Mouse (Mus musculus) midbrain, embryonic 12.5 days (tissue): ENCODE measurements around the gene Trib3. TPM values are rescaled to one million over a fixed set of nuclear protein-coding genes. Genes with fewer than 3 reads are reported as not detected.
"Not testable (repeated sequence)": the region's sequence is repeated elsewhere in the genome, so short reads cannot be mapped to it uniquely, and the experiment has no call there.

Source experiments
- ATAC-seq: fragments of 200-750 bp; cut with Nextera tagmentation; 2 replicates; pipeline ENCODE4 v1.8.0; 2017; ENCODE audit warnings: low read depth, moderate TSS enrichment, moderate library complexity; ENCODE audit not compliant: low FRiP score
- H3K27ac ChIP-seq: fragments of 300-500 bp; sonication (generic); replicated peaks from 2 replicates; pipeline ENCODE4 v1.5.1; 2016; ENCODE audit warnings: mild to moderate bottlenecking
- H3K27me3 ChIP-seq: fragments of 300-500 bp; sonication (generic); 2 replicates; pipeline ENCODE4 v1.6.1; 2016; ENCODE audit warnings: mild to moderate bottlenecking
- H3K36me3 ChIP-seq: fragments of 300-500 bp; sonication (generic); 2 replicates; pipeline ENCODE4 v1.6.1; 2016
- H3K4me1 ChIP-seq: fragments of 300-500 bp; sonication (generic); 2 replicates; pipeline ENCODE4 v1.6.1; 2016
- H3K4me2 ChIP-seq: fragments of 300-500 bp; sonication (generic); replicated peaks from 2 replicates; pipeline ENCODE4 v1.6.1; 2016; ENCODE audit warnings: mild to moderate bottlenecking, moderate library complexity
- H3K4me3 ChIP-seq: fragments of 300-500 bp; sonication (generic); 2 replicates; pipeline ENCODE4 v1.5.1; 2016; ENCODE audit warnings: mild to moderate bottlenecking
- H3K9ac ChIP-seq: fragments of 300-500 bp; sonication (generic); replicated peaks from 2 replicates; pipeline ENCODE4 v1.6.1; 2016; ENCODE audit warnings: mild to moderate bottlenecking, moderate library complexity
- H3K9me3 ChIP-seq: fragments of 300-500 bp; sonication (generic); 2 replicates; pipeline ENCODE4 v1.6.1; 2016; ENCODE audit warnings: mild to moderate bottlenecking
- WGBS: fragments of 180-500 bp; shearing (Covaris S2); methylation state at CpG from one replicate; pipeline ENCODE4 v1.1.7; 2016; 5-methylcytosine and 5-hydroxymethylcytosine counted together
- polyA plus RNA-seq: library from polyadenylated mRNA; unstranded; fragments of >200 nt; fragmentation: Nextera tagmentation; extraction: Ambion mirVana; gene quantifications from 2 replicates; pipeline ENCODE4 v1.2.1, GENCODE M21; 2016

The Trib3 gene
- polyA plus RNA-seq, 1 experiment from 2014 or later, result 2.5 TPM

DNA sequence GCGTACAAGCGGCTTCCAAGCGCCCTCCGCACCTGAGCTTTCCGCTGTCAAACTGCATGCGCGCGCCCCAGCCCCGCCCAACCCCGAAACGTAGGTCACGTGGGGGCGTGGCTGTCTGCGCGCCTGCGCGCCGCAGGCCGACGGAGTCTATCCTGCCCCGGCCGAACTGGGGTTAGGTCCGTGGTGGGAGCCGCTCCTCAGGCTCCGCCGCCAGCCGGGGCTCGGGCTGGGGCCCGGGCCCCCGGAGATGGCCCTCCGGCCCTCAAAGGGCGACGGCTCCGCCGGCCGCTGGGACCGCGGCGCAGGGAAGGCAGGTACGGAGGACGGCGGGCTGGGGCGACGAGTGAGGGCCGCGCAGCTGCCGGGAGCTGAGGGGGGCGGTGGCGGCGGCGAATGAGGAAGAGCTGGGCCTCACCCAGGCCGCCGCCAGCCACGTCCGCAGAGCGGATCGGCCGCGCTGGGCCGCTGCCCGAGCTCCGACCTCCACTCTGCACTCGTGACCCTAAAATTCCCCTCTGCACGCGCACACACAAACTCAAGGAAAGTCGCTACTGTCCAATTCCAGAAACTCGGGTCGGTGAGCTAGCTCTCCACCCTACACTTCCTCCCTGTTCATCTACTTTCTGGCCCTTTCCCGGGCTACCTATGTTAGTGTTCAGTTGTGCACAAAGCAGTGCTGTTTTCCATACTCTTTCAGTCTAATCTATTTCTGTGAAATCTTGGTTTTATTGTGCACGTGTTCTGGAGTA lies 49.9 kb downstream of the Trib3 start, which contains the start of gene Tbc1d20:
TSS of gene Tbc1d20 (plus strand) at position 102 of the 749 bp plus-strand sequence.
- peak within 1 kb of the TSS; percentile 87 for H3K27ac ChIP-seq
- H3K4me2 ChIP-seq, result peak within 1 kb of the TSS; percentile 86
- H3K36me3 ChIP-seq, result 0 out of 2 replicates have a peak, but pooled peaks cover 5% of the 10 kb centered on the region
- H3K4me1 ChIP-seq, result peaks cover 20% of the 10 kb centered on the region
- H3K27me3 ChIP-seq, result no peaks in the 10 kb centered on the region
- no peaks in the 10 kb centered on the region for H3K9me3 ChIP-seq
- H3K9ac ChIP-seq, result peak within 1 kb of the TSS; percentile 95
- peak; percentile 99 for ATAC-seq
- WGBS, result under 1% methylated on average over 48 of the region's 70 CpGs
- H3K4me3 ChIP-seq, result peak within 1 kb of the TSS; percentile 97

DNA sequence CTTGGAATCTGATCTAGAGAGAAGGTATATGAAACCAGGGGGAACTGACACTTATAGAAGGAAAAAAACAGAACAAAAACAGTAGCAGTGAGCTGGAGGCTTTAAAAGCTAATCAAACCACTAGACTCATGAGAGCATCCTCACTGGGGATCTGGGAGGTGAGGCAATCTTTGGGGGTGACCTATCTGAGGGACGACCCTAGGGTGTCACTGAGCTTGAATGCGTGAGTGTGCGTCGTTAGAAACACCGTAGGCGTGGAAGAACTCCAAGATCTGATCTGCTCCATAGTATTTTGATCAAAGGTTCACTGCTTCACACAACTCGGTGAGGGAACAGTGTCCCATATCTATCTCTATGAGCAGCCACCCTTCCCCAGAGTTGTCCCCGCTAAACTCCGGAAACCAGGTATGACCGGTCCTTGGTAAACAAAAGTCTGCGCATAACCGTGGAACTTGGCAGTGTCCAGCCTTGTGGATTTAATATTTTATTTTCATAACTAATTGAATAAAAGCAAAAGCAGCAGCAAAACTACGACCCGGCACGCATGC lies 50.6 kb downstream of the Trib3 start:
- H3K27me3 ChIP-seq, result no peaks in the 10 kb centered on the region
- peak; percentile 77 for ATAC-seq
- peak overlapping the region; percentile 86 for H3K4me2 ChIP-seq
- H3K4me1 ChIP-seq, result peaks cover 20% of the 10 kb centered on the region
- peak overlapping the region; percentile 95; the same call in 1 of the 2 replicates for H3K9ac ChIP-seq
- 2% methylated on average over 15 of the region's 15 CpGs for WGBS
- 0 out of 2 replicates have a peak, but pooled peaks cover 5% of the 10 kb centered on the region for H3K36me3 ChIP-seq
- H3K27ac ChIP-seq, result no peak overlapping the region
- H3K4me3 ChIP-seq, result peak overlapping the region; percentile 97
- H3K9me3 ChIP-seq, result no peaks in the 10 kb centered on the region

DNA sequence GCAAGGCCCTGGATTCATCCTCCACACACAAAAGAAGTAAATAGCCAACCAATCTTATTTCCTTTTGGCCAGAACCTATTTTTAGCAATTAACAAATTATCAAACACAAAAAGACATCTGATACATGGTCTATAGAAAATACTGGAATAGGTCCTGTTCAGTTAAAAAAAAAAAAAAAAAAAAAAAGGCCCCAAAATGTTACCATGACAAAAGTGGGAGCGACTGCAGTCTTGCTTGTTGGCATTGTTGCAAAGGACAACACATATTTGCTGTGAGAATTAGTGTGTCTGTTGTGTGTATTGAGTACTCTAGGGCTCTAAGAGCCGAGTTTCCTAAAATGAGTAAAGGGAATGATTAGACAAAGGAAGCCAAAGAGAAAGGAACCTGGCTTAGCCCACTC lies 51.4 kb downstream of the Trib3 start:
- ATAC-seq, result no peak
- 40% methylated on average over 2 of the region's 2 CpGs for WGBS
- Histone ChIP-seq H3K9ac (no peak overlapping the region), H3K4me2 (no peak overlapping the region), H3K27ac (no peak overlapping the region), H3K4me3 (no peak overlapping the region), H3K4me1 (peaks cover 20% of the 10 kb centered on the region), H3K36me3 (peaks cover 9% of the 10 kb centered on the region; the same call in 1 of the 2 replicates), H3K9me3 (no peaks in the 10 kb centered on the region), H3K27me3 (no peaks in the 10 kb centered on the region)

DNA sequence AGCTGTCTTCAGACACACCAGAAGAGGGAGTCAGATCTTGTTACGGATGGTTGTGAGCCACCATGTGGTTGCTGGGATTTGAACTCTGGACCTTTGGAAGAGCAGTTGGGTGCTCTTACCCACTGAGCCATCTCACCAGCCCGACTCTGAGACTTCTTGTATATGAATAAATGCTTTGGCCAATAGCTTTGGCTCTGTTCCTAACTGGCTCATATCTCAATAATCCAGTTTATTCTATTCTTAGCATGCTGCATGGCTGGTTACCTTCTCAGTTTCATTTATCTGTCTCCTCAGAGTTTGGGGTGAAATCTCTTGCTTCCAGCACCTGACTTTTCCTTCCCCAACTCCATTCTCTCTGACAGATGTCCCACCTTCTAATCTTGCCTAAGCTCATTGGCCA lies 54.2 kb downstream of the Trib3 start:
- H3K9ac ChIP-seq, H3K4me3 ChIP-seq, H3K4me2 ChIP-seq, H3K27me3 ChIP-seq, H3K9me3 ChIP-seq, H3K27ac ChIP-seq, ATAC-seq, H3K4me1 ChIP-seq: not testable (repeated sequence)
- H3K36me3 ChIP-seq, result peaks cover 29% of the 10 kb centered on the region
- 90% methylated on average over 2 of the region's 2 CpGs for WGBS

DNA sequence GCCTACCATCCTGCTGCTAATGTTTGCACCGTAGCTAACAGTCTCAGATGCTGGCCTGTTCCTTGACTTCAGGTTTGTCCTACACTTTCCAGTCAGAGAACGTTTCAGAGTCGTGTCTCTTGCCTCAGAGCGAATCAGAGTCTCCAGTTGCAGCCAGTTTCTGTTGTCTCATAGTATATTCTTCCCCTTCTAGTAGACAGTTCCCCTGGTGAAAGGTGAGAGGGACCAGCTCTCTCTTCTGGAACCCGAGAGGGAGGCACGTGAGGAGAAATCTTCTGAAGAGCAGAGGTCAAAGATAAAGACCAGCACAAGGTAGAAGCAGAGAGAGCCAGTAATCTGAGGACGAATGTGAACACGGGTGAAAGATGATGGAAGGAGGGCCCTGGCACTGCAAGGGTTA lies 55.8 kb downstream of the Trib3 start:
- no peak overlapping the region for H3K4me2 ChIP-seq
- H3K9me3 ChIP-seq, result no peaks in the 10 kb centered on the region
- 83% methylated on average over 8 of the region's 8 CpGs for WGBS
- peaks cover 44% of the 10 kb centered on the region for H3K36me3 ChIP-seq
- H3K4me1 ChIP-seq, result 0 out of 2 replicates have a peak, but pooled peaks cover under 1% of the 10 kb centered on the region
- H3K4me3 ChIP-seq, result no peak overlapping the region
- H3K9ac ChIP-seq, result no peak overlapping the region
- ATAC-seq, result no peak
- no peak overlapping the region for H3K27ac ChIP-seq
- H3K27me3 ChIP-seq, result no peaks in the 10 kb centered on the region

DNA sequence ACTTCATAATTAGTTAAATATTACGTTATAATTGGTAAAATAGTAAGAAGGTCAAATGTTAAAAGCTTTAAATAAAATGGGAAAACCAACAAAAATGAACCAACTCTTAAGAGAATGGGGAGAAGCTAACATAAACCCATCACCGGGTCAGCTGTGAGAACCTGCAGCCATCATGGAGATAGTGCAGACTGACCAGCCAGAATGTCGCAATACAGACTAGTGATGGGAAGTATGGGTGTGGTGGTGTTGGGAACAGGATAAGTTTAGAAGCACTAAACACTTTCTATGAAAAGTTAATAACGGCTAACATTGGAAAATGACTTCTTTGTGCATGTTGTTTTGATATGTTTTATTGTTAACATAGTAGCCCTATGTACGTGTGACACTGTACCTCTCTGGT lies 56.3 kb downstream of the Trib3 start:
- Histone ChIP-seq H3K36me3 (peaks cover 49% of the 10 kb centered on the region), H3K4me3 (no peak overlapping the region), H3K27me3 (no peaks in the 10 kb centered on the region), H3K27ac (no peak overlapping the region), H3K9me3 (no peaks in the 10 kb centered on the region), H3K4me2 (no peak overlapping the region), H3K9ac (no peak overlapping the region), H3K4me1 (no peaks in the 10 kb centered on the region)
- no peak for ATAC-seq
- 90% methylated on average over 5 of the region's 5 CpGs for WGBS

Other genes starting within 250 kb of the Trib3 start
- gene Srxn1, start 238.5 kb downstream of the Trib3 start, polyA plus RNA-seq, result 14.3 and 15.2 TPM in 2 replicates
- 3.4 and 3.8 TPM in 2 replicates for gene Tcf15, start 200.5 kb downstream of the Trib3 start, polyA plus RNA-seq
- 92.3 and 97.8 TPM in 2 replicates for gene Csnk2a1, start 117.2 kb downstream of the Trib3 start, polyA plus RNA-seq
- 35.3 and 40.3 TPM in 2 replicates for gene Tbc1d20, start 50.2 kb downstream of the Trib3 start, polyA plus RNA-seq
- gene Rbck1, start 11.4 kb downstream of the Trib3 start, polyA plus RNA-seq, result 91.4 and 96.6 TPM in 2 replicates
- gene Nrsn2, start 32.6 kb upstream of the Trib3 start, polyA plus RNA-seq, result 12.5 and 16.1 TPM in 2 replicates
- 15.6 and 18.7 TPM in 2 replicates for gene Sox12, start 54.0 kb upstream of the Trib3 start, polyA plus RNA-seq
- 51.3 and 53.3 TPM in 2 replicates for gene Zcchc3, start 71.0 kb upstream of the Trib3 start, polyA plus RNA-seq
- gene 6820408C15Rik, start 71.6 kb upstream of the Trib3 start, polyA plus RNA-seq, result 0.54 and 1.1 TPM in 2 replicates
- not detected in 2 replicates for gene Defb23, start 120.6 kb upstream of the Trib3 start, polyA plus RNA-seq
- not detected in 2 replicates for gene Defb20, start 133.0 kb upstream of the Trib3 start, polyA plus RNA-seq
- not detected in 2 replicates for gene Defb22, start 146.1 kb upstream of the Trib3 start, polyA plus RNA-seq
- not detected in 2 replicates for gene Defb26, start 167.7 kb upstream of the Trib3 start, polyA plus RNA-seq
- gene Defb28, start 174.2 kb upstream of the Trib3 start, polyA plus RNA-seq, result not detected in 2 replicates
- not detected in 2 replicates for gene Defb29, start 196.1 kb upstream of the Trib3 start, polyA plus RNA-seq
- gene Gm17416, start 225.3 kb upstream of the Trib3 start, polyA plus RNA-seq, result not detected in 2 replicates
- not detected in 2 replicates for gene Defb21, start 228.7 kb upstream of the Trib3 start, polyA plus RNA-seq
- not detected in 2 replicates for gene Defb19, start 236.3 kb upstream of the Trib3 start, polyA plus RNA-seq